Mouse (Mus musculus): ENCODE data around the gene Iqsec1. TPM values are rescaled to one million over a fixed set of nuclear protein-coding genes. Genes with fewer than 3 reads are reported as not detected.
A peak's percentile ranks its signal among the peaks of the same experiment; 100 is the strongest.

The Iqsec1 gene
- polyA plus RNA-seq, 1 experiment from 2014 or later, result 33.4 TPM

GRCm38 (mm10) chr6:90933656-90934055 lies 54.8 kb downstream of the Iqsec1 start:
- WGBS, result 98% methylated on average over 3 of the region's 3 CpGs
- Histone ChIP-seq H3K9ac (replicated peaks; ENCODE audit: low read depth, low read length) (no peak overlapping the region), H3K9me3 (ENCODE audit: control insufficient read depth, low read length) (no peaks in the 10 kb centered on the region), H3K4me1 (ENCODE audit: control insufficient read depth, insufficient read depth, low read length) (peaks cover 7% of the 10 kb centered on the region; the same call in 1 of the 2 replicates), H3K27ac (ENCODE audit: low read depth, low read length) (no peak overlapping the region), H3K4me2 (ENCODE audit: low read depth, low read length) (no peak overlapping the region), H3K36me3 (ENCODE audit: control insufficient read depth, insufficient read depth, low read length) (no peaks in the 10 kb centered on the region), H3K4me3 (ENCODE audit: low read depth, low read length) (no peak overlapping the region), H3K27me3 (ENCODE audit: control insufficient read depth, insufficient read depth, low read length) (no peaks in the 10 kb centered on the region)
- no peak for ATAC-seq (ENCODE audit: low read depth)

- 82% methylated on average over 2 of the region's 2 CpGs for WGBS
- H3K36me3 ChIP-seq (ENCODE audit: control insufficient read depth, insufficient read depth, low read length), result no peaks in the 10 kb centered on the region
- H3K27me3 ChIP-seq (ENCODE audit: control insufficient read depth, insufficient read depth, low read length), result no peaks in the 10 kb centered on the region
- peaks cover 9% of the 10 kb centered on the region; the same call in 1 of the 2 replicates for H3K4me1 ChIP-seq (ENCODE audit: control insufficient read depth, insufficient read depth, low read length)
- H3K9me3 ChIP-seq (ENCODE audit: control insufficient read depth, low read length), result no peaks in the 10 kb centered on the region
- H3K4me3 ChIP-seq (ENCODE audit: low read depth, low read length), result no peak overlapping the region
- no peak overlapping the region for H3K9ac ChIP-seq (replicated peaks; ENCODE audit: low read depth, low read length)
- no peak overlapping the region for H3K27ac ChIP-seq (ENCODE audit: low read depth, low read length)
- no peak for ATAC-seq (ENCODE audit: low read depth)
- no peak overlapping the region for H3K4me2 ChIP-seq (ENCODE audit: low read depth, low read length)
Observed at GRCm38 (mm10) chr6:90928806-90929205, 59.7 kb downstream of the Iqsec1 start.

- no peak for ATAC-seq (ENCODE audit: low read depth)
- no peak overlapping the region for H3K9ac ChIP-seq (replicated peaks; ENCODE audit: low read depth, low read length)
- H3K4me3 ChIP-seq (ENCODE audit: low read depth, low read length), result no peak overlapping the region
- H3K27me3 ChIP-seq (ENCODE audit: control insufficient read depth, insufficient read depth, low read length), result no peaks in the 10 kb centered on the region
- H3K4me2 ChIP-seq (ENCODE audit: low read depth, low read length), result no peak overlapping the region
- no peaks in the 10 kb centered on the region for H3K36me3 ChIP-seq (ENCODE audit: control insufficient read depth, insufficient read depth, low read length)
- H3K27ac ChIP-seq (ENCODE audit: low read depth, low read length), result no peak overlapping the region
- H3K9me3 ChIP-seq (ENCODE audit: control insufficient read depth, low read length), result no peaks in the 10 kb centered on the region
- H3K4me1 ChIP-seq (ENCODE audit: control insufficient read depth, insufficient read depth, low read length), result peaks cover 30% of the 10 kb centered on the region
- WGBS, result 23% methylated on average over 3 of the region's 3 CpGs
Observed at GRCm38 (mm10) chr6:90925472-90925871, 63.0 kb downstream of the Iqsec1 start.

- Histone ChIP-seq H3K36me3 (ENCODE audit: control insufficient read depth, insufficient read depth, low read length) (no peaks in the 10 kb centered on the region), H3K4me3 (ENCODE audit: low read depth, low read length) (no peak overlapping the region), H3K4me1 (ENCODE audit: control insufficient read depth, insufficient read depth, low read length) (peaks cover 36% of the 10 kb centered on the region), H3K9ac (replicated peaks; ENCODE audit: low read depth, low read length) (no peak overlapping the region), H3K27me3 (ENCODE audit: control insufficient read depth, insufficient read depth, low read length) (no peaks in the 10 kb centered on the region), H3K4me2 (ENCODE audit: low read depth, low read length) (no peak overlapping the region), H3K27ac (ENCODE audit: low read depth, low read length) (no peak overlapping the region), H3K9me3 (ENCODE audit: control insufficient read depth, low read length) (no peaks in the 10 kb centered on the region)
- WGBS, result 93% methylated on average over 3 of the region's 3 CpGs
- no peak for ATAC-seq (ENCODE audit: low read depth)
Observed at GRCm38 (mm10) chr6:90924796-90925195, 63.7 kb downstream of the Iqsec1 start.

- no peaks in the 10 kb centered on the region for H3K9me3 ChIP-seq (ENCODE audit: control insufficient read depth, low read length)
- H3K4me3 ChIP-seq (ENCODE audit: low read depth, low read length), result no peak overlapping the region
- no peak for ATAC-seq (ENCODE audit: low read depth)
- no peaks in the 10 kb centered on the region for H3K27me3 ChIP-seq (ENCODE audit: control insufficient read depth, insufficient read depth, low read length)
- WGBS, result 22% methylated on average over 4 of the region's 4 CpGs
- H3K9ac ChIP-seq (replicated peaks; ENCODE audit: low read depth, low read length), result no peak overlapping the region
- H3K27ac ChIP-seq (ENCODE audit: low read depth, low read length), result no peak overlapping the region
- H3K4me1 ChIP-seq (ENCODE audit: control insufficient read depth, insufficient read depth, low read length), result peaks cover 40% of the 10 kb centered on the region
- H3K36me3 ChIP-seq (ENCODE audit: control insufficient read depth, insufficient read depth, low read length), result no peaks in the 10 kb centered on the region
- H3K4me2 ChIP-seq (ENCODE audit: low read depth, low read length), result no peak overlapping the region
Observed at GRCm38 (mm10) chr6:90924379-90924778, 64.1 kb downstream of the Iqsec1 start.

- H3K36me3 ChIP-seq (ENCODE audit: control insufficient read depth, insufficient read depth, low read length), result no peaks in the 10 kb centered on the region
- no peaks in the 10 kb centered on the region for H3K27me3 ChIP-seq (ENCODE audit: control insufficient read depth, insufficient read depth, low read length)
- H3K9ac ChIP-seq (replicated peaks; ENCODE audit: low read depth, low read length), result no peak overlapping the region
- H3K4me2 ChIP-seq (ENCODE audit: low read depth, low read length), result no peak overlapping the region
- peak; percentile 76 for ATAC-seq (ENCODE audit: low read depth)
- no peak overlapping the region for H3K4me3 ChIP-seq (ENCODE audit: low read depth, low read length)
- peaks cover 40% of the 10 kb centered on the region for H3K4me1 ChIP-seq (ENCODE audit: control insufficient read depth, insufficient read depth, low read length)
- H3K9me3 ChIP-seq (ENCODE audit: control insufficient read depth, low read length), result no peaks in the 10 kb centered on the region
- WGBS, result 17% methylated on average over 9 of the region's 9 CpGs
- peak overlapping the region; percentile 64 for H3K27ac ChIP-seq (ENCODE audit: low read depth, low read length)
Observed at GRCm38 (mm10) chr6:90921259-90921946, 67.1 kb downstream of the Iqsec1 start.

- 0 out of 2 replicates have a peak overlapping the region, but pooled peaks have one; percentile 4 for H3K27ac ChIP-seq (ENCODE audit: low read depth, low read length)
- peaks cover 40% of the 10 kb centered on the region for H3K4me1 ChIP-seq (ENCODE audit: control insufficient read depth, insufficient read depth, low read length)
Observed at GRCm38 (mm10) chr6:90920510-90921220, 67.8 kb downstream of the Iqsec1 start.

GRCm38 (mm10) chr6:90919636-90920420 lies 68.7 kb downstream of the Iqsec1 start:
- no peaks in the 10 kb centered on the region for H3K9me3 ChIP-seq (ENCODE audit: control insufficient read depth, low read length)
- H3K27me3 ChIP-seq (ENCODE audit: control insufficient read depth, insufficient read depth, low read length), result no peaks in the 10 kb centered on the region
- H3K36me3 ChIP-seq (ENCODE audit: control insufficient read depth, insufficient read depth, low read length), result no peaks in the 10 kb centered on the region
- H3K4me2 ChIP-seq (ENCODE audit: low read depth, low read length), result no peak overlapping the region
- H3K27ac ChIP-seq (ENCODE audit: low read depth, low read length), result peak overlapping the region; percentile 35; the same call in 1 of the 2 replicates
- H3K9ac ChIP-seq (replicated peaks; ENCODE audit: low read depth, low read length), result no peak overlapping the region
- 42% methylated on average over 4 of the region's 4 CpGs for WGBS
- peaks cover 40% of the 10 kb centered on the region for H3K4me1 ChIP-seq (ENCODE audit: control insufficient read depth, insufficient read depth, low read length)
- no peak for ATAC-seq (ENCODE audit: low read depth)
- H3K4me3 ChIP-seq (ENCODE audit: low read depth, low read length), result no peak overlapping the region

More at GRCm38 (mm10) chr6:90920510-90921220, 67.8 kb downstream of the Iqsec1 start:
- Histone ChIP-seq H3K9me3 (ENCODE audit: control insufficient read depth, low read length) (no peaks in the 10 kb centered on the region), H3K4me2 (ENCODE audit: low read depth, low read length) (no peak overlapping the region), H3K4me3 (ENCODE audit: low read depth, low read length) (no peak overlapping the region), H3K36me3 (ENCODE audit: control insufficient read depth, insufficient read depth, low read length) (no peaks in the 10 kb centered on the region), H3K27me3 (ENCODE audit: control insufficient read depth, insufficient read depth, low read length) (no peaks in the 10 kb centered on the region), H3K9ac (replicated peaks; ENCODE audit: low read depth, low read length) (no peak overlapping the region)
- 28% methylated on average over 5 of the region's 5 CpGs for WGBS
- ATAC-seq (ENCODE audit: low read depth), result no peak
